Mouse (Mus musculus) liver, adult 2 months (tissue): ENCODE measurements around the gene Ldb2.

Experiments used
- CTCF ChIP-seq: fragments of 200-500 bp; IDR thresholded peaks from 2 replicates; pipeline ENCODE4 v1.5.1; 2011; ENCODE audit warnings: low read depth, low read length, control low read depth
- POLR2A ChIP-seq: fragments of 200-500 bp; IDR thresholded peaks from 2 replicates; pipeline ENCODE4 v1.6.1; 2011; ENCODE audit warnings: low read length, control low read depth; ENCODE audit not compliant: insufficient read depth; ENCODE audit errors: extremely low read depth

DNA sequence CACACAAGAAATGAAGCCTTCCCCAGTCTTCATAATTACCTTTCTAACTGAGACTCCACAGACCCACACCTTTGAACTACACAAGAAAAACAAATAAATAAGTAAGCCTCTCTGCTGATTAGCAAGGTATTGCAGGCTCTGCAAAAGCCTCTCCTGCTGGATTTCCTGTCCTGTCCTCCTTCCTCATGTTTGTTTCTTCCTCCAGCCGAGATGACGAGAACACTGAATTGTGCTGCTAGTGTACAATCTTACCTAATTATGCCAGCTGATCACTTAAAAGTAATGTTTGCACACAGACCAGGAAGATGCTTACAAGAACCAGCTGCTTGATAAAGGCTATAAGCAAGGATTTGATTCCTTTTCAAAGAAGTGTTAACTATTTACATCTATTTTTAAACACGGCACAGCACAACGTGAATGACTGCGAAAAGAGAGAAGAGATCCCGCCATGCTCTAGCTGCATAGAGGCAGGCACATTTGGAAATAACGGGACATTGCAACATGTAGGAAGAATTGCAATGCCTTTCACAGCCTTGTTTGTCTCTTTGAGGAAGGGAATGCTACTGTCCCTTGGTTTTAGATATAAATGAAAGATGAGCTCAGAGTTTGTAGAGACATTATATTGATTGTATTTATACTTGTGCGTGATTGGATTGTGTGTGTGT lies 69.7 kb downstream of the Ldb2 start:
- TF ChIP-seq CTCF = no peak
- TF ChIP-seq POLR2A = no peak
